Mouse (Mus musculus) CH12F3 (cell line): ENCODE results near the gene Cnr2.

Experiments
- in situ Hi-C: fragments of 300-500 bp; cut with MboI; formaldehyde crosslinking; loops from 2 replicates; pipeline ENCODE4 v1.14.3; 2020; ENCODE audit warnings: low sequenced_read_pairs

Cnr2 gene

GRCm38 (mm10) chr4:135875991-135876582 lies 19.1 kb upstream of the Cnr2 start:
- in situ Hi-C loops: no loop called here

- in situ Hi-C loops: no loop called here
Measured at GRCm38 (mm10) chr4:135876583-135877020, 18.6 kb upstream of the Cnr2 start.

- in situ Hi-C loops: no loop called here
Measured at GRCm38 (mm10) chr4:135877742-135878141, 17.5 kb upstream of the Cnr2 start.

GRCm38 (mm10) chr4:135879021-135879420 lies 16.2 kb upstream of the Cnr2 start:
- in situ Hi-C loops: no loop called here

GRCm38 (mm10) chr4:135880018-135880417 lies 15.2 kb upstream of the Cnr2 start:
- in situ Hi-C loops: loop anchor here (5.0 kb wide), 1 partner anchor 37 kb away; no protein-coding TSS in a partner anchor

GRCm38 (mm10) chr4:135880576-135880975 lies 14.6 kb upstream of the Cnr2 start:
- in situ Hi-C loops: loop anchor here (5.0 kb wide), 1 partner anchor 37 kb away; no protein-coding TSS in a partner anchor

GRCm38 (mm10) chr4:135882023-135882422 lies 13.2 kb upstream of the Cnr2 start:
- in situ Hi-C loops: loop anchor here (5.0 kb wide), 1 partner anchor 35 kb away; no protein-coding TSS in a partner anchor

- in situ Hi-C loops: loop anchor here (5.0 kb wide), 1 partner anchor 34 kb away; no protein-coding TSS in a partner anchor
Measured at GRCm38 (mm10) chr4:135883401-135883851, 11.8 kb upstream of the Cnr2 start.

- in situ Hi-C loops: loop anchor here (5.0 kb wide), 1 partner anchor 33 kb away; no protein-coding TSS in a partner anchor
Measured at GRCm38 (mm10) chr4:135883881-135884516, 11.2 kb upstream of the Cnr2 start.

- in situ Hi-C loops: loop anchor here (5.0 kb wide), 1 partner anchor 33 kb away; no protein-coding TSS in a partner anchor
Measured at GRCm38 (mm10) chr4:135884531-135884930, 10.7 kb upstream of the Cnr2 start.

GRCm38 (mm10) chr4:135885676-135886075 lies 9.5 kb upstream of the Cnr2 start:
- in situ Hi-C loops: no loop called here

- in situ Hi-C loops: no loop called here
Measured at GRCm38 (mm10) chr4:135886184-135886583, 9.0 kb upstream of the Cnr2 start.

- in situ Hi-C loops: no loop called here
Measured at GRCm38 (mm10) chr4:135888448-135889057, 6.6 kb upstream of the Cnr2 start.

- in situ Hi-C loops: no loop called here
Measured at GRCm38 (mm10) chr4:135889146-135889883, 5.9 kb upstream of the Cnr2 start.

- in situ Hi-C loops: no loop called here
Measured at GRCm38 (mm10) chr4:135889884-135890283, 5.3 kb upstream of the Cnr2 start.

GRCm38 (mm10) chr4:135891539-135891938 lies 3.7 kb upstream of the Cnr2 start:
- in situ Hi-C loops: no loop called here

- in situ Hi-C loops: no loop called here
Measured at GRCm38 (mm10) chr4:135892884-135893283, 2.3 kb upstream of the Cnr2 start.

- in situ Hi-C loops: no loop called here
Measured at GRCm38 (mm10) chr4:135896157-135896556, 963 bp downstream of the Cnr2 start.

GRCm38 (mm10) chr4:135898380-135899049 lies 3.3 kb downstream of the Cnr2 start:
- in situ Hi-C loops: no loop called here

- in situ Hi-C loops: no loop called here
Measured at GRCm38 (mm10) chr4:135899050-135899448, 3.9 kb downstream of the Cnr2 start.
